Mouse (Mus musculus): Measurements from ENCODE around the gene Klhdc7b.
"Not testable (repeated sequence)": the region's sequence is repeated elsewhere in the genome, so short reads cannot be mapped to it uniquely, and the experiment has no call there.

The Klhdc7b gene

DNA sequence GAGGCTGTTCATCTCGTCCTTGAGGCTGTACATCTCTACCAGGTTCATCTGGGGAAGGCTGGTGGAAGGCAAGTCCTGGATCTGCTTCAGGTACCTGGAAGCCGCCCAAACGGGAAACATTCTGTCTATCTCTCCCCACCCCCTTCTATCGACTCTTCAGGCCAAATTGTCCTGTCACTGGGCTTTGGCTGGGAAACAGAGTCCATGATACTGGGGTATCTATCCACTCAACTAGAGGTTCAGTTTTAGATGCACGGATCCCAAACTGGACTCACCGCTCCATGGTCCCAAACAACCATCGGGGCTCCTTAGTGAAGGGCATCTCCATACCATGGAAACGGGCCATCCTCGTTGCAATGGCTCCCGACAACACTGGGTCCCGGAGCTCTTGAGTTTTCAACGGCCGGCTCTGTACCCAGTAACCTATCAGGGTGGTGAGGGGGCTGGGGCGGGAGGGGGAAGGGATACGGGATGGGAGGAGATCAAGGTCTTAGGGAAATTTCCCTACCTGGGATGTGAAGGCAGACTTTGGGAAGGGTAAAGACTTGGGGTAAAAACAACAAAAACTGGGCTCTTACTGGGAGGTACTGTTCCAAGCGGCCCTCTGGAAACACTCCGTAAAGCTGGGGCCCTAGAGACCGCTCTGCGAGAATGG is 43.5 kb downstream of the Klhdc7b start:
- DNase-seq (ENCODE audit: low spot score in 2 of 2): no peak

DNA sequence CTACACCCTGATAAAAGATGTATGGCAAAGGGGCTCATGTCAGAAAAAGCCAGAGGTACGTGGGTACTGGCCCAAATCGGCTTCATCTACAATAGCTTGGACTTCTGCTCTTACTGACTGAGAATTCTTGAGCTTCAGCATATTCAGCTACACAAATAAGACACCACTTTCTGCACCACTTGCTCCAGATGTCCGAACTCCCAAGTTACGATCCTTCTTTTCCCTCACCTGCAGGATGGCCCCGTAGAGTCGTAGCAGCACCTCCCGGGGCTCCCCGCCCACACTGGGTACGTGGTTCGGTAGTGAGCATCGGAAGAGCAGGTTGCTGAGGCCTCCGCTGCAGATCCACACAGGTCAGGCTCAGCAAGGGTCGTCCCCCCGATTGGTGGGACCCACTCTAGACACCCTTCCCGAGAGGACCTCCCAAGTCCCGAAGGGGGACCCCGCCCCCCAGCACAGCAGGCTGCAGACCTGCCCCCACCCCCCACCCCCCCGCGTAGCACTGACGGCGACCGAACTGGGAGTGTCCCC is 44.2 kb downstream of the Klhdc7b start:
- DNase-seq (ENCODE audit: low spot score in 2 of 2): no peak

- peak; percentile 89 to 90 for DNase-seq (ENCODE audit: low spot score in 2 of 2)
These were observed 44.9 kb downstream of the Klhdc7b start, which contains the start of the genes C730034F03Rik, Gm44502 and Chkb for GRCm38 (mm10) chr15:89429352-89430221. TSS of gene C730034F03Rik (plus strand) at chr15:89429589. TSS of gene Gm44502 (minus strand) at chr15:89429696. TSS of gene Chkb (minus strand) at chr15:89429908.

GRCm38 (mm10) chr15:89430341-89430740 is 45.6 kb downstream of the Klhdc7b start:
- DNase-seq (ENCODE audit: low spot score in 2 of 2): no peak

DNA sequence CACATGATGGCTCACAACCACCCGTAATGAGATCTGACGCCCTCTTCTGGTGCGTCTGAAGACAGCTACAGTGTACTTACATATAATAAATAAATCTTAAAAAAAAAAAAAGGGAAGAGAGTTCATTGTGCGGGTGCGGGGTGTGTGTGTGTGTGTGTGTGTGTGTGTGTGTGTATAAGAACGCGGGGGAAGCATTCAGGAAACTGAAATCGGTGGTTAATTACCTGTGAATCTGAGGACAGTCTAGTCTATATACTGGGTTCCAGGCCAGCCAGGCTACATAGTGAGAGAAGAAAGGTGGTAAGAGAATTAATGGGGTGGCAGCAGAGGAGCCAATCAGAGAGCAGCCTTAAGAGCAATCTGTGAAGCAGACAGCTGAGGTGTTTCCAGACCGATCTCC is 46.1 kb downstream of the Klhdc7b start:
- not testable (repeated sequence) for DNase-seq (ENCODE audit: low spot score in 2 of 2)

DNA sequence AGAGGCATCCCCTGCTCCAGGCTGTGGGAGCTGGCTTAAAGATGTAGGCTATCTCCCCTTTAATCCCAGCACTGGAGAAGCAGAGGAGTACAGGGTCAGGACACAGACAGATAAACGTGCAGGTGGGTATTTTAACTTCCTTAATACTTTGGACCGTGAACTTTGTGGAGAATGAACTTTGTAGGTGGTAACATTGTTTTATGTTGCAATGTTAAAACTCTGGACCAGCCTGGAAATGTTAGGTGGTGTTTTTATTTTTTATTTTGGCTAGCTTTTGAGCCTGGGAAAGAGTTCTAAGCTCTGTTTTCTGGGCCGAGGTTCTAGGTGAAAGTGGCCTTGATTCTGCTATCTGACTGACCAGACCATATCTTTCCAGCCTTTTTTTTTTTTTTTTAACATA is 46.6 kb downstream of the Klhdc7b start:
- DNase-seq (ENCODE audit: low spot score in 2 of 2): no peak

DNA sequence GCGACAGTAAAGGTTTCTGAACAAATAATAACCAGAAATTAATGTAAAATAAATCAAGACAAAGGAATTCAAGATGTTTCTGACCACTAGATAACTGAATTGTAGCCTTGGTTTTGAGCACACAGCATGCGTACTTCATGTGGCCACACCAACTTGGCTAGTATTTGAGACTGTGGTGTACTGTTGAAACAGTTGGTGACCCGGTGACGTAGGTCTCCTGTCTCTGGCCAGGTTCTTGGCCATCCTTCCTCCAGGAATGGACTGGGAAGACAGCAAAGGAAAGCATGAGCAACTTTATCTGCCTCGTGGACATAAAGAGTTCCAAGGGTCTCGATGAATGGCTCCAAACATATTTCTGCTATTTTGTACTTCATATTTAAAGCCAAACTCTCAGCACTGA is 47.1 kb downstream of the Klhdc7b start:
- DNase-seq (ENCODE audit: low spot score in 2 of 2): no peak

GRCm38 (mm10) chr15:89432946-89433345 is 48.2 kb downstream of the Klhdc7b start:
- no peak for DNase-seq (ENCODE audit: low spot score in 2 of 2)

DNA sequence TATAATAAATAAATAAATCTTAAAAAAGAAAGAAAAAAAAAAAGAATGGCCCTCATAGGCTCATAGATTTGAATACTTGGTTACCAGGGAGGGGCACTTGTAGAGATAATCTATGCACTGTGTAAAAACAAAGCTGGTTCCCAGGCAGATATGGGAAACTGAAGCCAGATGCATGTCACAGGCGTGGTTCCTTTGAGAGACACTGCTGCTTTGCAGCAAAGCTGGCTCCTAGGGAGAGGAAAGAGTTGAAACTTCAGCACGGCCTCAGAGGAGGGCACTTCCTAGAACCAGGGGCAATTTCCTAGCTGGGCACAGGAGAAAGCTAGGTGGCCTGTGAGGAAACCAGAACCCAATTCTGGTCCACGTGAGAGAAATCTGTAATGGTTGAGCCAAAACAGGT is 49.4 kb downstream of the Klhdc7b start:
- DNase-seq (ENCODE audit: low spot score in 2 of 2): no peak

GRCm38 (mm10) chr15:89435878-89436277 is 51.2 kb downstream of the Klhdc7b start:
- DNase-seq (ENCODE audit: low spot score in 2 of 2): no peak

Measured in thymus, postnatal 10 days (tissue).